Mouse (Mus musculus) urinary bladder, postnatal 10 days (tissue): ENCODE measurements at regions not wholly inside any gene's neighbourhood (a gene's known extent, or its start where the extent isn't known, plus 50 kb on each side); places are given as distances from the start of the nearest gene placed in this dataset.

ENCODE experiments used
- DNase-seq: peaks from one replicate; pipeline ENCODE4 v3.0.0; 2022; ENCODE audit warnings: low spot score

DNA sequence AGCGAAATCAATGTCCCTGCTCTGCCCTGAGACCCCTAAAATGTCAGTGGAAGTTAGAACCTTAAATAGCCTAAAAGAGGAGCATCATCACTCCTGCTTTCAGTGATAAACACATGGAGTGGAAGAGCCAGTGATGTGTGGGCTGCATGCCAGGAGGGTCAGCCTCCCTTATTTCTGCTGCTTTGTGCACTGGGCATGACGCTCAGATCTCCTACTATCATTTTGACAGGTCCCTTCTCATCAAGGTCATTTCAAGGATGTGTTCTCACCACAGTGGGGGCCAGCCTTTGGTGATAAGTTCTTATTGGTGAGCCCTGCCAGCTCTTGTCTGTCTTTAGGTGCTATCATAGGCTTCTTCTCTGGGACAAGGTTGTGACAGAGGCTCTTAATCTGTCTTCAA lies 215.5 kb upstream of the Dynlrb2 start:
- no peak for DNase-seq

DNA sequence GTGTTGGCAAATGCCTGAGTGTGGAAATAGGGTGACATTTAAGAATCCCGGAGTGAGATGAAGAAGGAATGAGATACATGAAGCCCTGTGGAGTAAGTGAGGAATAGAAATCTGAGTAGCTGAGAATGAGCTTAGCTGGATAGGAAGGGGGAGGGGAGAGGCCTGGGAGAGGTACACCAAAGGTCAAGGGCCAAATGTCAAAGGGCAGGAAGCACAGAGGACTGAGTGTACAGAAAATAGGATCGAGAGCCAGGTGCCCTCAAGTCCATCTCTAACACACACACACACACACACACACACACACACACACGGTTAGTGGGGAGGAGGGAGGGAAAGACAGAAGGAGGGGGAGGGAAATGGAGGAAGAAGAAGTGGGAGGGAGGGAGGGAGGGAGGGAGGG lies 220.8 kb upstream of the Dynlrb2 start:
- no peak for DNase-seq

DNA sequence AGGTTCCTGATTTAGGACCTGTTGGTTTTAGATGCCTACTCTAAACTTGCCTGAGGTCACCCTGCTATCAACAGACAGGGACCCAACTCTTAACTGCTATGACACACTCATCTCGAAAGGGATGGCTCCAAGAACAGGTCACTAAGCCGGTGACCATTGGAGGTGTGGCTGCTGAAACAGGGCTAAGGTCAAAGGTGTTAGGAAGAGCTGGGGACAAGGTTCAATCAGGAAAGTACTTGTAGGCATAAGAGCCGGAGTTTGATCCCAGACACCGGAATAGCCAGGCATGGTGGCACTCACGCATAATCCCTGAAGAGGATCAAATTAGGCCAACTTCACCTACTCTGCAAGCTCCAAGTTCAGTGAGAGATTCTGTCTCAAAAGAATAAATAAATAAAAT lies 222.4 kb upstream of the Dynlrb2 start:
- DNase-seq: no peak

DNA sequence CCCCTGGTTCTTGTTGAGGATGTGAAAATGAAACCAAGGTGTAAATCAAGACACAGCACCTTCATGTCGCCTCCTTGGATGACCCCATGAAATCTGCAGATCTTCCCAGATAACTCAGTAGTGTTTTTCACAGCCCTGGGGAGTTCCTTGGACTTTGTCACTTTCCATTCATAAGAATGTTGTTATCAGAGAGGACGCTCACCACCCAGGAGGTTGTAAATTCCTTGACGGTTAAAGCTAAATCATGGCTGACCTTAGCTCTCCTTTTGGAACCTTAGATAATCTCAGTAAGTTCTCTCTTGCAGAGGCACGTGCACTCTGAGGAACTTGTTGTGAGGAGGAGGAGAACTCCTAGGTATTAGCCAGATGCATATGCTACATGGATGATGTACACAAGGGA lies 229.8 kb upstream of the Dynlrb2 start:
- no peak for DNase-seq

DNA sequence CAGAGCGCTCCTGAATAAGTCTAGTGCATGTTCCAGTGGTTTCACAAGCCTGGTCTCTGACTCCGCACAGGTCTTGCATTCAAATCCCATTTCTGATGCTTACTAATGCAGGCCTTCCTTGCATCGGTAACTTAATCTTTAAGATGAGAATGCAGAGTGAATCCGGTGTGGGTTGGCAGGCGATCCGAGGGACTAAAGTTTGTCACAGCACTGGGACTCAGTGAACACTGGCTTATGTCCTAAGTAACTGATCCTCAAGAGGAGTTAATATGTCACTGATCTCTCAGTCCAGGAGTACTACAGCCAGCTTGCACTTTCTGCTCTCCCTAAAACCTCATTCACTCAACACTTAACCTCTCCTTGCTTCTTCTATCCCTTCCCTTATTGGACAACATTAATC lies 233.5 kb upstream of the Dynlrb2 start:
- DNase-seq: no peak

DNA sequence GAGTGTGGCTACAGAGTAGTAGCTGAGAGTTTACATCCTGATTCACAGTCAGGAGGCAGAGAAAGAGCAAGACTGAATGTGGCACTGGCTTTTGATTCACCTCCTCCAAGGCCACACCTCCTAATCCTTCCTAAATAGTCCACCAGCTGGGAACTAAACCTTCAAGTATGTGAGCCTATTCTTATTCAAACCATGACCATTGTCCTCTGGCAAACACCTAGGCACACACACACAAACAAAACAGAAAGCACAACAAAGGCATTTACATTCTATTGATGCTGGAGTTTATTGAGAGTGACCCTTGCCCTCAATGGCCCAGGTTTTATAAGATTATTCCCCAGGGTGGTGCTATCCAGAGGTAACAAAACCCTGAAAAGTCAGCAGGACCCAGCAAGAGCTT lies 235.4 kb upstream of the Dynlrb2 start:
- no peak for DNase-seq

DNA sequence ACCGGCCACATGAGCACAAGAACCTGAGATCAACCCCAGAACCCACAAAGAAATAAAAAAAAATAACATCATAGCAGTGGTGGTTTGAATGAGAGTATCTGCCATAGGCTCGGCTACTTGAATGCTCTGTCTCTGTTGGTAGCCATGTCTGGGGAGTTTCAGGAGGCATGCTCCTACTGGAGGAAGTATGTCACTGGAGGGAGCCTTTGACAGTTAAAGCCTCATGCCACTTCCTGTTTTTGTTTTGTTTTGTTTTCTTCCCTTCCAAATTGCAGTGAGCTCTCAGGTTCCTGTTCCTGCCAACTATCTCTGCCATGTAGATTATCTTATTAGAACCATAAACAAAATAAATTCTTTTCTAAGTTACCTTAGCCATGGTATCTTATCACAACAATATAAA lies 236.1 kb upstream of the Dynlrb2 start:
- no peak for DNase-seq

DNA sequence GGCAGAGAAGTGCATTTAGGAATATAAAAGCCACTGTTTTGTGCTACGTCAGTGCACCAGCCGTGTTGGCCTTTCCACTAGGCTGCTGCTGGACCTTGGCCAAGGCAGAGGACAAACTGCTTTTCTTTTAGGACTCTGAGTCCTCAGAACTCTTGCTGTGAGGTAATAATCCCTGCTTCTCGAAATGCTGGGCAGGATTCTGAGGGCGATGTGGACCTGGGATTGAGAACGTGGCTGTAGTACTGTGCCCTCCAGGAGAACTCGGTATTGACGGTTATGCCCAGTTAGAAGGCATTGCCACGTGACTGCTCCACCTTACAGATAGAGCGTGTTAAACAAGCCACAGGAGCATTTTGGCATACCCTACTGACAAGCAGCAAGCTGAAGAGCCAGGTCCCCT lies 236.6 kb upstream of the Dynlrb2 start:
- DNase-seq: no peak

DNA sequence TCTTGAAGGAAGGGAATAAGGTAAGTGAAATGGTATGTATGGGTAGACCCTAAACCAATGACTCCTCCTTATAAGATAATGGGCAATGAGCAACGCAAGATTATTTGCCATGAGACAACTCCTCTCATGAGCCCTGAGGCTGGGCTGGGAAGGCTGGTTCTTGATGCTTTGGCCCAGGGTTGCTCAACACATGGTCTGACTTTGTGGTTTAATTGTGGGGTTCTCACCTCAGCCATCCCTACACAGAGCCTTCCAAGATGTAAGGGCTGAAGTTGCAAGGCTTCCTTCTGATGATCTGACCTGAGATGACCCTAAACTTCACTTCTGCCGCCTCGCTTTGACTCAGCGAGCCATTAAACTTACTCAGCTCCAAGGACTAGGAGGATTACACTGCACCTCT lies 237.8 kb upstream of the Dynlrb2 start:
- no peak for DNase-seq

DNA sequence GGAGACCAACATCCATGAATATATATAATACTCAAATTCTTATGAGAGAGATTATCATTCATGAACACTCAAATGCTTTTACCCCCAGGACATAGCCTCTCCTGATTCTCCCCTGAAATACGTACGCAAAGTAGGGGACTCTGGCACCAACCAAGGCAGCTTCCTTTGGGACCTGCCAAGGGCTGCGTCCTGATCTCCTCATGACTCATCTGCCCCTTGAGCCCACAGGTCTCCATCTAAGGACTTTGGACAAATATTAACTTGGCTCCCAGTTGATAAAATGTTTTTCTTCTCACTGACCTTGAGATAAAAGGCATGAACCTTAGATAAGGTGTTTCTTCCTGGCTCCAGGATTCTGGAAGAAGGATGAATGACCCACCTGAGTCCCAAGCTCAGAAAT lies 239.2 kb upstream of the Dynlrb2 start:
- no peak for DNase-seq

DNA sequence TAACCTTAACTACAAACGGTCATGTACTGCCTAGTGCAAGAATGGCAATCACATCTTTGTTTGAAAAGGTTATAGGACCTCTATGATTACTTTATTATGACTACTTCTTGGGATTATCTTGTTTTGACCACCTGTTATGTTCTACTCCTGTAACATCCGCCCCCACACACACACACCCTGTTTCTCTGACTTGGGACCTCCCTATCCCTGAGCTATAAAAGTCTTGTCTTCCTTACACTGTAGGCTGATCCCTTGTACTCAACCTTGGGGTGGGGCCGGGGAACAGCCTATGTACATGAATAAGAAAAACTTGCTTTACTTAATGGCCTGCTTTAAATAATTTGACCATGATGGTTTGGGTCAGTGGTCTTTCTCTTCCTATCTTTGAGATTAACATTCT lies 240.7 kb upstream of the Dynlrb2 start:
- no peak for DNase-seq

DNA sequence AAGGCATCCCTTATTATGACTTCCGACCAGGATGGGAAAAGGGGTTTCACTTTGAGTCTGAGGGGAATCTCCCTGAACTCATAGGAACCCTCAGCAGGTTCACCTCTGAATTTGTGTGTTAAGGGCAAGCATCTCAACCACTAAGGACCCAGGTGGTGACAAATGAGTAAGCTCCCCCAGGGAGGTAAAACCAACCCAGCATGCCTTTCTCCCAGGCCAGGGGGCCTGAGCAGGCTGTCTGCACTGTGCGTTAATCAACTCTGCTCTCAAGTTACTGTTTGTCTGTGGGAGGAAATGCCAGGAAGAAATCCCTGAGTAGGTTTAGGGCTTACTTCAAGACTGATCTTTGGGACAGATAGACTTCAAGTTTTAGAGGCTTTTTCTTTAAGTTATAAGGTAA lies 243.5 kb upstream of the Dynlrb2 start:
- DNase-seq: no peak

DNA sequence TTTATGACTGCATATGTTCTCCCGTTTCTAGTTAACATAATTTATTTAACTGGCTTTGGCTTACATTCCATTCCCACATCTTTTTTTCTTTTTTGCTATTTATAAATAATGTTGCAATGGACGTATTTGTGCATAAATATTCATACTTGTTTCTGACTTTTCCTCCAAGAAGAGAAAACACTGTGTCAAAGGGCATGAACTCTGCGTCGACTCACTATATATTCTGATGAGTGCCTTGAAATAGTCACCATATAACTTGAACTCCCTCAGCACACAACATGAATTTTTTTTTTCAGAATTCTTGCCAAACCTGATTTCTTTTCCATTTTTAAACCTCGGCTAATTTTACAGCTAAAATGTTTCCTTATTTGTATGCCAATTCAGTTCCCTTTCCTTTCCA lies 249.4 kb upstream of the Dynlrb2 start:
- no peak for DNase-seq

DNA sequence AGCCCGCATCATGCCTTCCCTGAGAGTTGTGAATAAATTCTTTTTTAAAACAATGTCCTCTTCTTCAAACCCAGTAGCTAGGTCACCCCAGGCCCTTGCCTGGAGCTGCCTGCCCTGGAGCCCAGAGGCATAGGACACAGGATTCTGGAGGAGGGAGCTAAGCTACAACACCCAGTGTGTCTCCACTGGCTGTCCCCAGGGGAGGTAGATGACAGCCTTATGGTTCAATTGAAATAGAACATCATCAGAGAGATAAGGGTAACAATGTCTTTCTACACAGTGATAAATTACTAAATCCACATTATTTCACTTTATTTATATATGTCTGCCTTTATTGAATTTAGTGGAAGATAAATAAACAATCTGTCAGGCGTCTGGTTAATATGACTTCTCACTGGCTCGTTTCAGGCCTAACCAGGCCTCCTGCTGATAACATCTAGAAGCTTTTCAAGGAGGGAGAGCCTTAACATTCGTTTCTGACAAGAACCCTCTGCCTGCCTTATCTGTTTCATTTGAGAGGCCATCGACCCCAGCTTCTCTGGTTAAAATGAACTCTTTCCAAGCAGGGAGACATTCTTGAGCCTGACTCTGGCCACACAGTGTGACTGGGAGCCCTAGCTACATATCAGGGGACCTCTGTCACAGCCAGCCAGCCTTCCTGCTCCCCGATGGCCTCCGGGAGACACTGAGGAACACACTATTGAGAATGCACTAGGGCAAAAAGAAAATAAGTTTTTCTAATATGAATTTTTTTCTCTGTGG lies 252.1 kb upstream of the Dynlrb2 start:
- DNase-seq: no peak

DNA sequence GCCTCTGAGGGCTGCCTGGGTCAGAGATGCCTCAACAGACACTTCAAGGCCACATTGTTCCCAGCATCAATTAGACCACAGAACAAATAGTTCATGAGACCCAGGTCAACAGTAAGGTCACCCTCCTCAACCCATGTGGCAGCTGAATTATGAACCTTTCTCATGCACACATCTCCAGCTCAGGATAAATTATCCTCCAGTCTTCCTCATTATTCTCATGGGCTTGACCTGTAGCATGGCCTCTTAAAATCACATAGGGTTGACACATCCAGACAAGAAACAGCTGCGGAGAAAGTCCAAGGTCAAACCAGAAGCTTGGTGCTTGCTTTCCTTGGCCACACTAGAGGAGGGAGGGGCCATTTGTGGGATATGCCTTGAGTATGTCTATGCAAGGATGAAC lies 256.4 kb upstream of the Dynlrb2 start:
- DNase-seq: no peak

DNA sequence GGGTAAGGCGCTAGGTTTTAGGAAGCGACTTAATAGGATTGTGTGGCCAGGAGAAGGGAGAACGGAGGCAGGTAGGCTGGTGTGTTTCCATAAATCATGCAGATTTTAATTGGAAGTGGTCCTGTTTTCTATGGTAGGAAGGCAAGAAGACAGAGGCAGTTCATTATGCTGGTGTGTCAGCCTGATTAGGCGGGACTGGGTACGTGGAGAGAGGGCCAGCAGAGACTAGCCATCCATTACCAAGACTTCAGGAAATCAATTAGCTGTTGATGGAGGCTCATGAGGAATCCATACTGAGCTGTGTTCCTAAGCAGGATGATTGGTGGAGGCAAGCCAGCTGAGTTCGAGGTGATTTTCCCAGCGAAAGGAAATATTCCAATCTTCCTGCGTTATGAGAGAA lies 261.3 kb upstream of the Dynlrb2 start:
- no peak for DNase-seq

DNA sequence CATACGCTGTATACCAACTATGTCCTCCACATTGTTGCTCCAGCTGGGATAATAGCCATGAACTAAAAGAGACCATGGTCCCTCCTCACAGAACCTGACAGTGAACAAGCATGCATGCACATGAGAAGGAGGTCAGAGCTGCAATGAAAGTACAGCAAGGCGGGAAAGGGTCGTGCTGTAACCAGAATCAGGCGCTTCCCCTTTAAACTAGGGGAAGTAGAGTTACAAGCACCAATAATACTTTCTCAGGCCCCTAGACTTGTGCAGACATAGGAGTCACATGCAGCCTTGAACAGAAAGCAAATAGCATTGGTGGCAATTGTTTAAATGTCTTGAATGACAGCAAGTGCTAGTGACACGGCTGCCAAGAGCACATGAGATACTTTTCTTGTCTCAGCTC lies 261.8 kb upstream of the Dynlrb2 start:
- no peak for DNase-seq

DNA sequence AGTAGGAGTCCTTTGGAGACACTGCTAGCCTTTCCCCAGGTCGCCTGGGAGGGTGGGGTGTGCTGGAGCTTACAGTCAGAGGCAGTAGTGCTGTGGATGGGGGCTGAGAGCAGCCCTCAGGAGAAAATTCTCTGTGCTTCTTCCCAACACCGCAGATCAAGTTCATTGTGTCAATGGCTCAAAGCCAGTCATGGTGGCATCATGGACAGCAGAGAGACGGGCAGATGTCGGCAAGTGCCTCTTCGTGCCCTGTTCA lies 262.9 kb upstream of the Dynlrb2 start:
- DNase-seq: no peak

DNA sequence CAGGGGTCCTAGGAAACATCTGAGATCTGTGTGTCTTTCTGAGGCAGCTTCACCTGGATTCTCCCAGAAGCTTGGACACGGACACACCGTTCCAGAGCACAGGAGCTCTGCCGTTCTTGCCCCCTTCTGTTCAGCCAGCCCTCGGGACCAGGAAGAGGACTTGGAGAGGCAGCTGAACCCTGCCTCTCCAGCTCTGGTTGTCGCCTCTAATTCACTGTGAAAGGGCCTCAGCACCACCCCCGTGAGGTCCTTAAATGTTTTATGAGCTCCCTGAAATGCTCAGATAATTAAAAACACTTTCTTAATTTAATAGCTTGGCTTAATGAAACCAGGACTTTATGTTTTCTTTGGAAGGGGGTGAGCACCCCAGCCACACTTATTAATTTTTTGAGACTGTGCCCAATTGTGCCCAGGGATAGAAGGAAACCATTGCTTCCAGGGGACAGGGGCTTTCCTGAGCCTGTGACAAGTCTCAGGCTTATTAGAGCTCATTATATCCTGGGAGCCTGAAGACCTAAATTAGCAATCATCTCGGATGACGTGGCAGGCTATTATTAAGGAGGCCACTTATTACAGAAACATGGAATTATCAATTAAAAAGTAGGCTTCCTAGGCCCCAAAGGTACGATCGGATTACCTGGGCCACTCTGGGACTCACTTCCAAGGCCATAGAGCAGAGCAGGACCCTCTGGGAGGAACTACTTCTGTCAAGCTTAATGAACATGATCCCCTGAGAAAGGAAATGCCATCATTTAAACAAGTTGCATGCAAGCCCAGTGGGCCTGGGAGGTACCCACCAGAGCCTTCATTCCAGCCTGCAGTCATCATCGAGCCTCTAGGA lies 263.4 kb upstream of the Dynlrb2 start:
- DNase-seq: no peak

DNA sequence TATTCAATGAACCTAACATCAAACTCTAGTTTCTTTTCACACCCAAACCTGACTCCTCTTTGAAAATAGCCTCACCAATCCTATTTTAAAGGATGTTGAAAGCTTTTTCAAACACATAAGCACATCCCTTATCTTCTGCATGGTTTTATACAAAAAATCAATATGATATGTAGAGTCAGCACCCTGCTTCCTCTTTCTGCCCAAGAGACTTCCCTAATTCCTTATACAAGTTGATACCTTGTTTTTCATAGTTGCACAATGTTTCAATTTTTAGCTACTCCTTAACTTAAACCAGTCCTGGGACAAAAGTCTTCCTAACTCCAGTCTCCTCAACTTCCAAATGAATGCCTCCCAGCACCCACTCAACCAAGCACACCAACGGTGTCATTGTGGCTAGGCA lies 266.1 kb upstream of the Dynlrb2 start:
- DNase-seq: no peak

DNA sequence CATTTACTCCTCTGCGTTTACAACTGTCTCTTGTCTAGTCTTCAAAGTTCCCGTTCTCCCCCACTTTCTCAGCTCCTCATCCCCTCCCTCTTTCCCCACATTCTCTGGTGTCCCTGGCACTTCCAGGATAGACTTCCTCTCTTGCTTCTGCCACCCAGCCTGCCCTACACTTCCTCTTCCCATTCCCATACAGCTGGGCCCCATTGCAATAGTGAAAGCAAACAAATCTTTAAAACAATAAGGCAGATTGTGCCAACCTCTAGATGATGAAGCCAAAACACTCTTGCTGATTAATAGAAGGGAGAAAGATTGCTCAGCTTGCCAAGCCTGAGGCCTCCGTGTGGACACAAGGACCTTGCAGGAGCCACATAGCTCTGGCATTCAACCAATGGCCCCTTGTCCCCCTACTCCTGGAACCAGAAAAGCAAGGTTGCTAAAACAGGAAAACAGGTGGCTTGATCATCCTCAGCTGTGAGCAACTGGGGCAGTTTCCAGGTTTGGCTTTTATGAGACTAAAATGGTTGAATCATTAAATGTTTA lies 267.1 kb upstream of the Dynlrb2 start:
- no peak for DNase-seq

DNA sequence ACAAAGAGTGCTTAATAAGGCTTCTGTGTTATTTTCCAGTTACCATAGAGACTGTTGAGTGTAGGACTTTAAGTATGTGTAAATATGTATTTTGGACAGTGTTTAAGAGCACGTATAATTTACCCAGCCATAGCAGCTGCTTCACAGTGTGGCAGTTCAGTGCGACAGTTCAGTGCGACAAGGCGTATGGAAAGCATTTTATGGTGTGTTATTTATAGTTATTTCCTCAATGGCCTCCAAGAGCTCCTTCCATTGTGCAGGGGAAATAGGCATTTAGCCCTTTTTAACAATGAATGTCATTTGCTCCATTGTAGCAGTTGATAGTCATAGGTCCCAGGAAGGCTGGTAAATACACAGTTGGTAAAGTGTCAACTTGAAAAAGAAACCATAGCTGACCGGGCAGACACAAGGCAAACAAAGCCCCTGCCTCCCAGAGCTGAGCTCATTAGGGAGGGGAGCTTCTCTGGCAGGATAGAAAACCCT lies 275.1 kb upstream of the Dynlrb2 start:
- no peak for DNase-seq

DNA sequence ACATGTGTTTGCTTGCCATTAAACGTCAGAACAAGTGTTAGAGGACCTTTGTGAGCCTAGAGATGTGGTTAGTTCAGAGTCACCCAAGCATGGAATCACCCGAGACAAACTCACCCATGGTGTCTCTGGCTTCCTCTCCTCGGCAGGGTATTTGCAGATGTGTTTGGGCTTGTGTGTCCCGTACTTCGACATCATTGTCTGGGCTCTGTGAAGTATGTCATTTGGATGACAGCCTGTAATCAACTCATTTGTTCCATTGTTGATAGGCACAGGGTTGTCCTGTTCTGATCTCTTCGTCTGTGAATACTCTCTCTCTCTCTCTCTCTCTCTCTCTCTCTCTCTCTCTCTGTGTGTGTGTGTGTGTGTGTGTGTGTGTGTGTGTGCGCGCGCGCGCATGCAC lies 277.8 kb upstream of the Dynlrb2 start:
- no peak for DNase-seq

DNA sequence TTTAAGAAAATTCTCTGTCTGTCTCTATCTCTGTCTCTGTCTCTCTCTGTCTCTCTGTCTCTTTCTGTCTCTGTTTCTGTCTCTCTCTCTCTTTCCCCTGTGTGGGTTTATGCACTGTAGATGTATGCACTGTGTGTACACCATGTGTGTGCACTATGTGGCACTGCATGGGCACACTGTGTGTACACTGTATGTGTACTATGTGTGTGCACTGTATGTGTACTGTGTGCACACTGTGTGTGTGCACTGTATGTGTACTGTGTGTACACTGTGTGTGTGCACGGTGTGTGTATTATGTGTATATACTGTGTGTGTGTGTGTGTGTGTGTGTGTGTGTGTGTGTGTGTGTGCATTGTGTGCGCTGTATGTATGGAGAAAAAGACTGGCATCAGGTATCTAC lies 281.5 kb upstream of the Dynlrb2 start:
- DNase-seq: no peak
